Mouse (Mus musculus): ENCODE data around the gene Nkapd1. TPM values are rescaled to one million over a fixed set of nuclear protein-coding genes. Genes with fewer than 3 reads are reported as not detected.
A peak's percentile ranks its signal among the peaks of the same experiment; 100 is the strongest.

The Nkapd1 gene
- polyA plus RNA-seq, 1 experiment: 6.4 TPM

- TF ChIP-seq CTCF (IDR thresholded peaks at IDR 0.05; ENCODE audit: control insufficient read depth, insufficient read depth, insufficient replicate concordance, low read depth, low read length) (no peak), POLR2A (IDR thresholded peaks at IDR 0.05; ENCODE audit: control insufficient read depth, low read depth, low read length) (no peak)
- H3K4me1 ChIP-seq (ENCODE audit: control insufficient read depth, insufficient read depth, low read length): no peaks in the 10 kb centered on the region; the same call in none of the 2 replicates
- peak overlapping the region; percentile 79 for H3K4me3 ChIP-seq (ENCODE audit: control insufficient read depth, low read depth, low read length)
- no peaks in the 10 kb centered on the region for H3K27me3 ChIP-seq (ENCODE audit: control insufficient read depth, insufficient read depth, low read length)
- H3K27ac ChIP-seq (ENCODE audit: control insufficient read depth, insufficient read depth, low read depth, low read length): no peak overlapping the region
- peaks cover 3% of the 10 kb centered on the region for H3K36me3 ChIP-seq (ENCODE audit: control insufficient read depth, insufficient read depth, low read length)
These were observed 598 bp upstream of the Nkapd1 start for GRCm38 (mm10) chr9:50617794-50618330.

GRCm38 (mm10) chr9:50616161-50616560 lies 1.1 kb downstream of the Nkapd1 start:
- Histone ChIP-seq H3K27ac (ENCODE audit: control insufficient read depth, insufficient read depth, low read depth, low read length) (no peak overlapping the region; the same call in 1 of the 2 replicates), H3K27me3 (ENCODE audit: control insufficient read depth, insufficient read depth, low read length) (no peaks in the 10 kb centered on the region), H3K4me3 (ENCODE audit: control insufficient read depth, low read depth, low read length) (peak overlapping the region; percentile 97), H3K4me1 (ENCODE audit: control insufficient read depth, insufficient read depth, low read length) (no peaks in the 10 kb centered on the region; the same call in none of the 2 replicates), H3K36me3 (ENCODE audit: control insufficient read depth, insufficient read depth, low read length) (peaks cover 3% of the 10 kb centered on the region)
- no peak for TF ChIP-seq CTCF (IDR thresholded peaks at IDR 0.05; ENCODE audit: control insufficient read depth, insufficient read depth, insufficient replicate concordance, low read depth, low read length)

GRCm38 (mm10) chr9:50612115-50612514 lies 5.1 kb downstream of the Nkapd1 start:
- TF ChIP-seq CTCF (IDR thresholded peaks at IDR 0.05; ENCODE audit: control insufficient read depth, insufficient read depth, insufficient replicate concordance, low read depth, low read length): no peak
- no peak for TF ChIP-seq POLR2A (IDR thresholded peaks at IDR 0.05; ENCODE audit: control insufficient read depth, low read depth, low read length)
- Histone ChIP-seq H3K27me3 (ENCODE audit: control insufficient read depth, insufficient read depth, low read length) (no peaks in the 10 kb centered on the region), H3K4me1 (ENCODE audit: control insufficient read depth, insufficient read depth, low read length) (no peaks in the 10 kb centered on the region; the same call in 1 of the 2 replicates), H3K36me3 (ENCODE audit: control insufficient read depth, insufficient read depth, low read length) (no peaks in the 10 kb centered on the region), H3K4me3 (ENCODE audit: control insufficient read depth, low read depth, low read length) (no peak overlapping the region), H3K27ac (ENCODE audit: control insufficient read depth, insufficient read depth, low read depth, low read length) (no peak overlapping the region)

- Histone ChIP-seq H3K27ac (ENCODE audit: control insufficient read depth, insufficient read depth, low read depth, low read length) (peak overlapping the region; percentile 74), H3K27me3 (ENCODE audit: control insufficient read depth, insufficient read depth, low read length) (no peaks in the 10 kb centered on the region), H3K4me3 (ENCODE audit: control insufficient read depth, low read depth, low read length) (peak overlapping the region; percentile 94), H3K36me3 (ENCODE audit: control insufficient read depth, insufficient read depth, low read length) (no peaks in the 10 kb centered on the region; the same call in 1 of the 2 replicates), H3K4me1 (ENCODE audit: control insufficient read depth, insufficient read depth, low read length) (peaks cover 5% of the 10 kb centered on the region)
- TF ChIP-seq CTCF (IDR thresholded peaks at IDR 0.05; ENCODE audit: control insufficient read depth, insufficient read depth, insufficient replicate concordance, low read depth, low read length) (no peak), POLR2A (IDR thresholded peaks at IDR 0.05; ENCODE audit: control insufficient read depth, low read depth, low read length) (no peak)
These were observed 12.9 kb downstream of the Nkapd1 start for GRCm38 (mm10) chr9:50604338-50604737.

- Histone ChIP-seq H3K27me3 (ENCODE audit: control insufficient read depth, insufficient read depth, low read length) (no peaks in the 10 kb centered on the region), H3K36me3 (ENCODE audit: control insufficient read depth, insufficient read depth, low read length) (no peaks in the 10 kb centered on the region; the same call in 1 of the 2 replicates), H3K27ac (ENCODE audit: control insufficient read depth, insufficient read depth, low read depth, low read length) (peak overlapping the region; percentile 74), H3K4me1 (ENCODE audit: control insufficient read depth, insufficient read depth, low read length) (peaks cover 5% of the 10 kb centered on the region), H3K4me3 (ENCODE audit: control insufficient read depth, low read depth, low read length) (peak overlapping the region; percentile 94)
- TF ChIP-seq POLR2A (IDR thresholded peaks at IDR 0.05; ENCODE audit: control insufficient read depth, low read depth, low read length) (no peak), CTCF (IDR thresholded peaks at IDR 0.05; ENCODE audit: control insufficient read depth, insufficient read depth, insufficient replicate concordance, low read depth, low read length) (no peak)
These were observed 13.3 kb downstream of the Nkapd1 start for GRCm38 (mm10) chr9:50603998-50604324.

- no peaks in the 10 kb centered on the region for H3K27me3 ChIP-seq (ENCODE audit: control insufficient read depth, insufficient read depth, low read length)
- H3K27ac ChIP-seq (ENCODE audit: control insufficient read depth, insufficient read depth, low read depth, low read length): peak within 1 kb of the TSS; percentile 84
- H3K4me1 ChIP-seq (ENCODE audit: control insufficient read depth, insufficient read depth, low read length): peaks cover 5% of the 10 kb centered on the region
- peak; percentile 97 for TF ChIP-seq POLR2A (IDR thresholded peaks at IDR 0.05; ENCODE audit: control insufficient read depth, low read depth, low read length)
- TF ChIP-seq CTCF (IDR thresholded peaks at IDR 0.05; ENCODE audit: control insufficient read depth, insufficient read depth, insufficient replicate concordance, low read depth, low read length): no peak
- peak within 1 kb of the TSS; percentile 94 for H3K4me3 ChIP-seq (ENCODE audit: control insufficient read depth, low read depth, low read length)
- H3K36me3 ChIP-seq (ENCODE audit: control insufficient read depth, insufficient read depth, low read length): no peaks in the 10 kb centered on the region; the same call in 1 of the 2 replicates
These were observed 13.9 kb downstream of the Nkapd1 start, which contains the start of the genes Sdhd and Timm8b for GRCm38 (mm10) chr9:50603189-50603997. Gene Sdhd (minus strand): TSS chr9:50603812. Gene Timm8b (plus strand): TSS chr9:50603910.

GRCm38 (mm10) chr9:50602055-50602845 lies 15.0 kb downstream of the Nkapd1 start:
- no peak overlapping the region for H3K27ac ChIP-seq (ENCODE audit: control insufficient read depth, insufficient read depth, low read depth, low read length)

More at GRCm38 (mm10) chr9:50602055-50602845, 15.0 kb downstream of the Nkapd1 start:
- Histone ChIP-seq H3K27me3 (ENCODE audit: control insufficient read depth, insufficient read depth, low read length) (no peaks in the 10 kb centered on the region), H3K4me1 (ENCODE audit: control insufficient read depth, insufficient read depth, low read length) (peaks cover 5% of the 10 kb centered on the region), H3K4me3 (ENCODE audit: control insufficient read depth, low read depth, low read length) (peak overlapping the region; percentile 12), H3K36me3 (ENCODE audit: control insufficient read depth, insufficient read depth, low read length) (no peaks in the 10 kb centered on the region; the same call in 1 of the 2 replicates)
- TF ChIP-seq POLR2A (IDR thresholded peaks at IDR 0.05; ENCODE audit: control insufficient read depth, low read depth, low read length): no peak
- TF ChIP-seq CTCF (IDR thresholded peaks at IDR 0.05; ENCODE audit: control insufficient read depth, insufficient read depth, insufficient replicate concordance, low read depth, low read length): no peak

All from testis, adult 2 months (tissue).